Mouse (Mus musculus) right cerebral cortex, postnatal 36 days (tissue): ENCODE measurements at regions not wholly inside any gene's neighbourhood (a gene's known extent, or its start where the extent isn't known, plus 50 kb on each side); places are given as distances from the start of the nearest gene placed in this dataset.
A peak's percentile ranks its signal among the peaks of the same experiment; 100 is the strongest.

Source experiments
- DNase-seq, 2 experiments: peaks; one replicate each; pipeline ENCODE4 v3.0.0; 2022; ENCODE audit warnings: low spot score in 2 of 2, mixed read lengths in 1 of 2

DNA sequence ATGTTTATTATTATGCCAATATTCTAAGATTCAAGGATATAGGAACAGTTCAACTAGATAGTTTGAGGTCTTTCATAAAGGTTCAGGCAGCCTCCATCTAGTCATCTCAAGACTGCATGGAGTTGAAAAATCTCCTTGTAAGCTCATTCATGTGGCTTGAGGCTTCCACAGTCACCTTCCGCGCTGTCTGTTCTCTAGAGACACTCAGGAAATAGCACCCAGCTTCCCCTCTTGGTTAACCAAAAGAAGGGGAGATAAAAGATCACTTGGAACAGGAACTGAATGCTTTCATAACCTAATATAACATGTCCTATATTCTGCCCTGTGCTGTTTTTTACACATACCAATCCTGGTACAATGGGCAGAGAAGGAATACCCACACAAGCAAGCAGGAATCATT is 206.3 kb upstream of the Ercc4 start:
- DNase-seq: no peak

DNA sequence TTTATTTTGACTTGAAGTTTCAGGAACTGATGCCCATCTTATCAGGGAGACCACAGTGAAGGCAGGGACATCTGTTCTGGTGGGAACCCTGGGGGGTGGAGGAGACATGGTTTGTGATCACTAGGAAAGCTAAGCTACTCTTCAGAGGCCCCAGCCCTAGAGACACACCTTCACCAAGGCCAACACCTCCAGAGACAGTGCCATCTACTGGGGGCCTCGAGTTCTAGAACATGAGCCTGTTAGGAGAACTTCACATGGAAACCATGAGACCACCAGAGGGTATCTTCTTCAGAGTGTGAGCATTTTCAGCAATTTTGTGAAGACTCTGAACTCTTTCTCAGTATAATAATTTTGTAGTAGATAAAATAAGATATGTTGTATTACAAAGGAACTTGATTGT is 204.5 kb upstream of the Ercc4 start:
- no peak for DNase-seq

DNA sequence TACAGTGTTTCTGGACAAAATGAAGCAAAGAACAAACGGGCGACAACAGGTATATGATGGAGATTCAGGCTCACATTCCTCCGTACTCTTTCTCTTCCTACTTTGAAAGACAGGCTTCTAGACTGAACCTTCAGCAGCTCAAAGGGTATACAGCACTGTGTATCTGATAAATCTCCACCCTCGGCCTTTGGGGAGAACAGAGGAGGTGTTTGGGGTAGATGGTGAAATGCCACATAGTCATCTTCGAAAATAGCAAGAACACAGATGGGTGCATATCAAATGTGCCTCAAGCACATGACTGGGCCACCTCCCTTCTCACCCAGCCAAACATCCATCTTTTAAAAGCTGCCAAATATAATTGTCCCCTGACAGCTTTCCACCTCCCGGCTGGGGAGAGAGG is 184.8 kb upstream of the Ercc4 start:
- peak in 1 of 2 experiments; percentile 12 for DNase-seq

DNA sequence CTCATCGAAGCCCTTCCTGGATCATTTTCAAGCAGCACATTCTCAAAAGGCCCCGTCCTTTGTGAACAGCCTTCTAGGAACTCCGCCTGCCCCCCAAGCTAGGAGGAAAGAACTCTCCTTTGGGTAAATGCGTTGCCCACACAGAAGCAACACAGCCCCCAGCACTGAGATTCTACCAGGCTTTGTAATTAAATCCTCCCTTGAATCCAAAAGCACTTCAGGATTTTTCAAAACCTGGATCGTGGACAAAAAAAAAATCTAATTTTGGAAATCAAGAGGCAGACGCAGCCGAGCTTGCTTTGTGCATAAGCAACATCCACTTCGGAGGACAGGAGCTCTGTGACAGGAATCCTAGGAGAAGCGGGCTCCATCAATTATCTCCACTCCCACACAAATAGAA is 183.6 kb upstream of the Ercc4 start:
- peak; percentile 16 to 58 for DNase-seq

DNA sequence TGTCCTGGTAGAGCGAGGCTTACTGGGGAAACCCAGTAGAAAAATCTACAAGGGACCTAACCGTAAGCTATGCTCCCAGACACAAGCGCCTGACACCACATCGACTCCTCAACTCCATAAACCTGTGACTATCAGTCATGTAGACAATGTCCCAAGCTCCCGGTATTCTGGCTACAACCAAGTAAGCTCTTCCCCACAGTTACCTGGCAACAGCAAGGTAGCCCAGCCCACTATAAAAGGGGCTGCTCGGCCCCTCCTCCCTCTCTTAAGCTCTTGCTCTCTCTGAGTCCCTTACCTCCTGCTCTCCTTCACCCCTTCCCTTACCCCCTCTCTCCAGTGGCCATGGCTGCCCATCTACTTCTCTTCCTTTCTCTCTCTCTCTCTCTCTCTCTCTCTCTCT is 178.4 kb upstream of the Ercc4 start:
- no peak for DNase-seq

DNA sequence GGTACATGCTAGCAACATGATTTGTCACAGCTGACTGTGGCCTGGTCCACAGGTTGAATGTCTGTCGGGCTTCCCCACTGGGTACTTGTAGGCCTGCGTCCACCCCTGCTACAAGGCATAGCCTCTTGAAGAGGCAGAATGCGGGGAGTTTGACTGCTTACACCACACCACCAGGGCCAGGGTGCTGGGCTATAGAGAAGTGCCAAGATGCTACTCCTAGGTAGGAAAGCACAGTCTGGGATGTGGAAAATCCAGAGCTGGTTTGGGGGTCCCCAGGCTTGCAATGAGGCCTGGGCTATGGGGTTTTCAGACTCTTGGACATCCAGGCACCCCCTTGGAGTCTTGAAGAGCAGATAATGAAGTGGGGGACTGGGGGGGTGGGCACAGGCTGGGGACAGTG is 176.5 kb upstream of the Ercc4 start:
- no peak for DNase-seq

DNA sequence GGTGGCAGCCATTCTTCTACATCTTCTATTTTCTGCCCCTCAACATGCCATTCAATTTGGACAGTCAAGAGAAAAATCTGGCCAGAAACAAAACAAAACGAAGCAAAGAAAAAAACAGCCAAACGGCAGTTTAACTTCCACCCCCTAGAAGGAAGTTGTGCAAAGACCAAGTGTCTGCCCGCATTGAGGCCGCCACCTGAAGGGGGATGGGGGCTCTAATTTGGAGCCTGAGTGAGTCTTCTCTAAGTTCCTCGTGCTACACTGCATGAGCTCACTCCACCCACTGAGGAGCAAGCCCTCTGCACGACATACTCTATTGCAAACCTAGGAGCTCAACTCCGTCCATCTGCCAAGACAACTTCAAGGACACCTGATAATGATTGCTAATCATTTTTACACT is 174.9 kb upstream of the Ercc4 start:
- DNase-seq: no peak

DNA sequence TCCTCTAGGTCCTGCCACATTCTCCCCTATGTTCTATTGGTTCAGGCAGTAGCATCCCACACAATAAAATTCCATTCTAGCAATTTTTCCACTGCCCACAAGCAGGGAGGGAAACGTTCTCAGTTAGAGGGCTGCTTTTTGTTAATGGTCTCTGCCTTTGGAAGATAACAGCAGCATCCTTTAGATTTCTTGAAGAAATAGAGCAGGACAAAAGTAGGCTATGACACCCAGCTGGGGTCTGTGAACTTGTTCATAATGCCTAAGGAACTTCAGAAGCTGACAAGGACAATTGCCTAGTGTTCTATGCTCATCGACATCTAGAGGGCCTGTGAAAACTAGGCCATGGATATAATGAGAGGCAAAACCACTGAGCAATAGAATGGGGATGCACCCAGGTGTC is 174.2 kb upstream of the Ercc4 start:
- DNase-seq: no peak

DNA sequence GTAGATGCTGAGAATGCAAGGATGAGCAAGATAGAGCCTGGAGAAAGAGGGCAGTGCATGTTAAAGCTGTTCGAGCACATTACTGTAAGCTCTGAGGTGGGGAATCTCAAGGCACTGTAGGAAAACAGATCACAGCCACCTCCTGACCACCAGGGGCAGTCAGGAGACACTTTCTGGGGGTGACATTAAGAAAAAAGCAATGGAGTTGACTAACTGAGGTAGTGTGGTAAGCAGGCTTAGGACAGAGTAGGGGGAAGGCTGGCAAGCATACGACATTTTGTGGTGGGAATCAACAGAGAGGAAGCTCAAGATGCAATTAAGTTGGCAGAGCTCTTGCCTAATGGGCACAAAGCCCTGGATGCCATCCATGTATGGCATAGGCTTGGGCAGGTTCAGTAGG is 172.9 kb upstream of the Ercc4 start:
- DNase-seq: no peak

DNA sequence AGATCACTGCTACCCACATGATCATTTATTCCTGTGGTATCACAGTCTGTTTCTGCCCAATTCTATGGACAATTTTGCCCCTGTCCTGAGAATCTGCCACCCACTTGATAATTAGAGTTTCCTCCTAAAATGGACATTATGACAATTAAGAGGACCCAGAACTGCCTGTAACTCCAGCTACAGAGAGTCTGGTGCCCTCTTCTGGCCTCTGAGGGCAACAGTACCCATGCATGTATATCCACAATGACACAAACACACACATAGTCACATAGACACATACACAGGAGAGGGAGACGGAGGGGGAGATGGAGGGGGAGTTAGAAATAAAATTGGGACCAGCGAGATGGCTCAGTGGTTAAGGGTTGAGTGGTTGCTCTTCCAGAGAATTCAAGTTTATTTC is 170.9 kb upstream of the Ercc4 start:
- DNase-seq: no peak

DNA sequence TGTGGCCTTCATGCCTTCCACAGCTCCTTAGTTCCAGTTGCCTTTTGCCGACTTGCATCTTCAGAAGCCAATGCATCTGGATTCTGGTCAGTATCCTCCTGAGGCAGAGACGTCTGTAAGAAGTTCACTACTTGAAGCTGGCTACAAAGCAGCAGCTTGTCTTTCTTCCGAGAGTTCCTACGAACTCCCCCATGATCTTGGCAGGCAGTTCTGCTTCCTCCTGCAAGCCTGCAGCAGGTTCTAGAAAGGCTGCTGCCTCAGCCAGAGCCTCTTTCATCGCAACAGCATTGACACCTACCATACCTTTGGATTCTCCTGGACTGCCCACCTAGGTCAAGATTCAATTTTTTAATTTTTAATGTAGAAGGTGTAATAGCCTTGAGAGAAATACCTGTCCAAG is 158.3 kb upstream of the Ercc4 start:
- DNase-seq: no peak

DNA sequence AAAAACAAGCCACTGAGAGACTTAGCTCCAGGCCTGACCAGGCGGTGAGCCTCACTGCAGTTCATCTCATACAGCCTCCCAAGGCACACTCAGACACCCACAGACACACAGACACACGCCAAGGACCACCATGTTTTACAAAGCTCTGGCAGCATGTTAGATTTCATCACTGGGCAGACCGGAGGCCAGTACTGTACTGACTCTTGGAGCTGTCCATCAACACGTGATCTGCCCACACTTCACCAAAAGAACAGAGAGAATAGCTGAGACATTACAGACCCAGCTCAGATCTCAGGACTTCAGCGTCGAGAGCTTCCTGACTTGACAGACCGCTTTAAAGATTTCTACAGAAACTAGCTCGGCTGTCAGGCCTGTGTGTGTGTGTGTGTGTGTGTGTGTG is 155.5 kb upstream of the Ercc4 start:
- no peak for DNase-seq

DNA sequence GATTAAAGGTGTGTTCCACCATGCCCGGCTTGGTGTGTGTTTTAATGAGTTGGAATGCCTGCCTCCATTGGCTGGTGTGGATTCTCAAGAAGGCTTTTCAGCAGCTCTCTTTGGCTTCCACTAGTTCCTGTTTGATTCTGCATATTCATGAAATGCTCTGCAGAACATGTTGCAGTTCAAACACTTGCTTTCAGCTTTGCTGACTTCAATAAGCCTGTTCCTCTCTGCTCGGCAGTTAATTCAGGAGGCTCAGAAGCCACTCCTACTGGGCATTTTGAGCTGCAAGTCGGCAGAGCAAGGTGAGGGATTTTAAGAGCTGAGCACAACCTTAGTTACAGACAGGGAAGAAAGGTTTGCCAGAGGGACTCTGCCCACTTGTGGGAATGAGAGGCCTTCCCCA is 153.1 kb upstream of the Ercc4 start:
- DNase-seq: no peak

DNA sequence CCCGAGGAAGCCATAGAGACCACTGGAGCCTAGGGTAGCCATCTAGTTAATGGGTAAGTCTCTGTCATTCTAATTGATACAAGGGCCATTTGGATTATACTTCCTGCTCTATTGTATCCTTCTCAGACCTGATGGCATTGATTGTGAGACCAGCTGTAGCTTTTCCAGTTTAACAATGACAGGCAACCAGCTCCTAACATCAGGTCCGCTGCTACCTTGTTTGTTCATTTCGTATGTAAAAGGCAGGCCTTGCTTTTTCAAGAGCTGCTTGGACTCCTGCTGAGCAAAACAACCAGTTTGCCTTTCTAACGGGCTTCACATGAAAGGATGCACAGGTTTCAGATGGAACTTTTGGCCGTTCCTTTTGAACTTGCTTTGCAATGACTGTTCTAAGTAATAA is 148.6 kb upstream of the Ercc4 start:
- DNase-seq: no peak

DNA sequence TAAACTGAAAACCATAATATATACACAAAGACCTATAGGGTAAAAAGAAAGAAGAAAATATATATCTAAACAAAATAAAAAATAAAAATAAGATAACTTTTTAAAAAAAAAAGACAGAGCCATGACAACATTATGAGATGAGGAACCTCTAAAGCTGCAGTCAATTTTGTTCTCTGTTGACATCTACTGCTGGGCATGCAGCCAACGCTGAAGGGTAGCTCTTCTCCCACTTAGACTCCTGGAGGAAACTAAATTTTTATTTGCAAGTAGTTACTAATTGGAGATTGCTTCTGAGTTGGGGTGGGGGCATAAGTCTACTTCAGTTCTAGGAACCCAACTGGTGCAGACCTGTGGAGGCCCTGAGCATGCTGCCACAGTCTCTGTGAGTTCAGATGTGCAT is 126.8 kb upstream of the Ercc4 start:
- peak in 1 of 2 experiments; percentile 4 for DNase-seq

DNA sequence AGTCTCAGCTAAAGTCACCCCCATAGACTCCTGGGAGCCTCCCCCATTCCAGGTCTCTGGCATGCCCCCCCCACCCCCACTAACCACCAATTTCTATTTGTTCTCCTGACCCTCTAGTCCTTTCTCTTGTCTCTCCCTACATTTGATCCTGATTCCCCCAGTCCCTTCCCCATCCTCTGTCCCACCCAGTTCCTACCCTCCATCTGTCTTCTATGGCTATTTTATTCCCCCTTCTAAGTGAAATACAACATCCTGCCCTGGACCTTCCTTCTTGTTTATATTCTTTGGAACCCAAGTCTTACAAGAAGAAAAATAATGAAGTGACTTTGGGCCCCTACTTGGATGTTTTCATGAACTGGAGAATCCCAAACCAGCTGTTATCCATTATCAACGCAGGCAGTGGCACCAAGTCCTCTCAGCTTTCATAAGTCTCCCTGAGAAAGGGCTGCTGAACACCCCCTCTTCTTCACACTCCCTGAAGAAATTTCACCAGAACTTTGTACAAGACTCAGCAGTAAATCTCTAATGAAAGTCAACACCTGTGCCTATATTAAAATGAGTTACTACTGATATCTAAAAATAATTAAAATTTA is 108.1 kb upstream of the Ercc4 start:
- no peak for DNase-seq

DNA sequence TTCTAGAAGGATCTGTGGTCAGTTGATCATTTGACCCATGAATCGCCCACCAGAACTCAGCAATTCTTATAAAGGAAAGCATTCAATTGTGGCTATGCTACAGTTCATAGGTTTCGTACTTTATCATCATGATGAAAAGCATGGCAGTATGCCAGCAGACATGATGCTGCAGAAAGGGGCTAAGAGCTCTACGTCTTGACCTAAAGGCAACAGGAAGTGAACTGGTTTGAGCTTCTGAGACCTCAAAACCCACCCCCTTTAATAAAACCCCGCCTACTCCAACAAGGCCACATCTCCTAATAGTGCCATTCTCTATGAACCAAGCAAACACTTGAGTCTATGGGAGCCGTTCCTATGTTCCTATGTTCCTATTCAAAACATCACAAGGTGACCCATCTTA is 96.6 kb upstream of the Ercc4 start:
- DNase-seq: no peak

DNA sequence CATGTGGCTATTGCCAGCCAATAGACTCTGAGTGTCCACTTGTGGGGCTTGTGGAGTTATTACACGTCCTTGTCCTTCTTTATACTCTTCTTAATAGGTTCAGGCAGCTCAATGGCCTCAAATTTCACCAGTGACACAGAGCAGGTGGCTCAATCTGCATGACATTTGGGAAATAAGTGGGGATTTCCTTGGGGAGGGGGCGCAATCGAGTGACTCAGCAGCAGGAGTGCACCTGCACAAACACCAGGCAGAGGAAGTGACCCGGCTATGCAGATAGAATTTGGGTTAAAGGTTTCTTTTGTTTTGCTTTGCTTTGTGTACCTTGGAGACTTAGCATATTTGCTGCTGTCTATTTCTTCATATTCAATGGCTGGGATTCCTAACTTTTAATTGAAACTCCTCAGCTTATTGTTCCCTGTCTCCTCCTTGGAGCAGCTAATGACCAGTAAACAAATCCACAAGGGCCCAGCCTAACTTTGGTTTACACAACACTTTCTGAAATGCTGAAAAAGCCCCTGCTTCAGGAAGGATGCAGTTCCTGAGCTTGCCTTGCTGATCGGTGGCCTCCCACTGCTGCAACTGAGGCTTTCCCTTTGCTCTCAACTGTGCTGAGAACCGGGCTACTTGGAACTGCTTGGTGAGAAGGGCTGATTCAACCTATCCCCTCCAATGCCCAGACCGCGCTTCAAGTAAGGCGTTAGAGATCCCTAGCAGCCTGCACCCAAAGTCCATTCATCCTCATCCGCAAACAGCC is 95.4 kb upstream of the Ercc4 start:
- no peak for DNase-seq

DNA sequence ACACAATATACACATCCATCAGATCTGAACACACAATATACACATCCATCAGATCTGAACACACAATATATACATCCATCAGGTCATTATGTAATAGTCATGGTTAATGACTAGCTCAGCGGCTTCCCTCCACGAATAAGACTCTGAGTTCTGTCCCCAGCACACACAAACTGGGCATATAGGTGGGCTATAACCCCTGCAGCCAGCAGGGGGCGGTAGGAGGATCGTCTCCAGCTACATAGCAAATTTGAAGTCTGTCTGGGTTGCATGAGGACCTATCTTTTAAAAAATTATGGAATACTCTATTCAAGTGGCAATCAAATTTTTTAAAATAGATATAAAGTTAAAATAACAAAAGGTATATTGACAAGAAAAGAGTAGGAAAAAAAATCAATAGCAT is 86.6 kb upstream of the Ercc4 start:
- no peak for DNase-seq

DNA sequence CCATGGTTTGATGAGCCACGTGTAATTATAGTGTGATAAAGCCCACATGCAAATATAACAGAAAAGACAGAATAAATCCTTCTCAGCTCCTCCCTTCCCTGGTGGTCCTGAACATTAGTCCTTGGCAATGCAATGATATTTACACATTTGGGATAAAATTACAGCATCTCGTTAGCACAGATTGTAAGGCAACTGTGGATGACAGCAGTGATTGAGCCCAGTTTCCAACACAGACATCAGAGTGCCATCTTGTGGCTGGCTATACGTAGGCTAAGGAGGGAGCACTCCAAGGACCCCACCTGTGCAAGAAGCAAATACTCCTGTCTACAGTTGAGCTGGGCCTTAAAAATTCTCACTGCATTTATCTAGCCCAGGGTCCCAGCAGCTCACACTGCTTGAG is 84.1 kb upstream of the Ercc4 start:
- peak; percentile 11 to 20 for DNase-seq

DNA sequence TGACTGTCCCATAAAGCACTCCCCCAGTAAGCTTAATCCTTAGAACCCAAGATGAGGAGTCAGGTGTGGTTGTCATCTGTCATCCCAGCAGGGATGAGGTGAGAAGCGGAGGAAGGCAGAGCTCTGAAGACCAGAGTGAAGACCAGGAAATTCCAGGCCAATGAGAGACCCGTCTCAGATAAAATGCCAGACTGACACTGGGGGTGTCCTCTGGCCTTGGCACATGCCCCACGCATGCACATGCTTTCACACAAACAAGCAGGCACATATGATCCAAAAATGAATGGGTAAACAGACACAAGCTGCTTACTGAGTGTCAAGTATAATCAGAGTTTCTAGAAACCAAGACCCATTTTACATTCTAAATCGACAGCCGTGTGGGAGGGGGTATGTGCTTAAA is 75.3 kb upstream of the Ercc4 start:
- DNase-seq: no peak

DNA sequence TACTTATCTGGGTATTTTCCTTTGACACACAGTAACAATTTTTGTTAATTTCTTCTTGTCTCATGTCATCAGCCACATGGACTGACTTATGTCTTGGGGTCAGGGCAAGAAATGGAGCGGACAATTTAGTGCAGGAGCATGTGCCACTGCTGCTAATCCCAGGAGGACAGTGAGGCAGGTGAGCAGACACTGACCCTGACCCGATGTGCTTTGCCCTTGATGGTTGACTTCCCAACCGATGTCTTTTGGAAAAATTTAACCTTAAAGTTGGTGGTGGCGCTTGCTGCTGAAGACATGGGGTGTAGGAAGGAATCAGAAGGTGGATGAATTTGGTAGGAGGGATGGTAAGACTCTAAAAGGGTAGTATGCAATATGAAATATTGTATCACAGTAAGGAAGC is 72.9 kb upstream of the Ercc4 start:
- no peak for DNase-seq

DNA sequence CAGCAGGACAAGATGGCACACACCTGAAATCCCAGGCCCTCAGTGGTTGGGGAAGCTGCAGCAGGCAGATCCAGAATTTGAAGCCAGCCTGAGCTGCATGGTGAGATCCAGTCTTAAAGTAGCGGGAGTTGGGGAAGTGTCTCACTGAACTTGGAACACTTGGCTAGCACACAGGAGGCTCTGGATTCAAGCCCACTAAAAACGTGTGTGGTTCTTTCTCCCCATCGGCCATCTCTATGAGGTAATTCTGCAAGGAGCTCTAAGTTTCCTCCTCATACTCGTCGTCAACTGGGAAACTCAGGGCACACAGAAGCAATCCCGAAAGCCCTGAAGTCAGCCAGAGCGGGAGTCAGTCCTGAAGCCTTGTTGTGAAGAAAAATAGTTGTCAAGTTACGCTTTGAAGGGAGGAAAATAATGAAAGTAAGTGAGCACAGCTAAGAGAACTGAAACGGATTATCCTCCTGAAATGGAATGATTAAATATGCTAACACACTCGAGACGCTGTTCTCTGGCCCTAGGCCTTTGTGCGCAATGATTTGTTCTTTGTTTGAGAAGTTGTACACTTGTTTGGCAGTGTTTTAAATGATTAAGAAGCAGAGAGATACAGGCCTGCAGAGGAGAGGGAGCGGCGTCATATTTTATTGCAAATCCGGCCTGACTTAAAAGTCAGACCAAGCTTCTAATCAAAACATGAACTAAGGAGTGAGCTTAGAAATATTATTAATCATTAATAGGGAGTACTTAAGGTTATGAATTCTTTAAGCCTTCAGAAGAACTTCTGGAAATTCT is 69.0 kb upstream of the Ercc4 start:
- no peak for DNase-seq
